10 mouse cellular contexts compared by ENCODE assay signal in genomic region chr5:100750617-100751255, GRCm38 (mm10). TPM values are rescaled to one million over a fixed set of nuclear protein-coding genes. Genes with fewer than 3 reads are reported as not detected.
DNase-seq lines count a peak whose midpoint lies in the region; ATAC-seq and TF ChIP-seq lines count a peak whose summit lies in the region.
"Had no signal": no experiment of that assay in that cellular context is flagged by ENCODE, and none has a peak within 500 bp of the region (broad histone marks: within the 10 kb centered on the region; RNA-seq: fewer than 3 reads in every experiment).

No protein-coding gene starts in this region.

- no peak overlapping the region for H3K9ac ChIP-seq in neural tube, embryonic 15.5 days (replicated peaks)
- H3K9ac ChIP-seq: embryonic facial prominence, embryonic 12.5 days had no signal

- WGBS in neural tube, embryonic 15.5 days, result 80% methylated on average over 10 of the region's 10 CpGs

- H3K4me2 ChIP-seq in neural tube, embryonic 15.5 days, result no peak overlapping the region
- H3K4me2 ChIP-seq: embryonic facial prominence, embryonic 12.5 days had no signal

- H3K36me3 ChIP-seq in neural tube, embryonic 15.5 days, result no peaks in the 10 kb centered on the region
- H3K36me3 ChIP-seq: embryonic facial prominence, embryonic 12.5 days had no signal

- DNase-seq in heart, adult 11 months, result peak; percentile 94
- no peak for DNase-seq in heart, postnatal 25 days (ENCODE audit: low spot score)
- DNase-seq in spleen, adult 12 weeks (ENCODE audit: low spot score), result peak; percentile 4
- DNase-seq in spleen, postnatal 10 days (ENCODE audit: low spot score in 2 of 2), result no peak
- peak; percentile 39 for DNase-seq in thymus, postnatal 4 days
- no peak for DNase-seq in gastrocnemius, adult 2 months
- DNase-seq: kidney, postnatal 25 days had no signal

- H3K27ac ChIP-seq in gastrocnemius, adult 2 months, result no peak overlapping the region
- H3K27ac ChIP-seq in neural tube, embryonic 15.5 days (replicated peaks), result no peak overlapping the region
- H3K27ac ChIP-seq: embryonic facial prominence, embryonic 12.5 days had no signal

- TF ChIP-seq CTCF in gastrocnemius, adult 2 months (IDR thresholded peaks at IDR 0.05), result no peak

- H3K9me3 ChIP-seq in neural tube, embryonic 15.5 days (replicated peaks), result no peaks in the 10 kb centered on the region
- H3K9me3 ChIP-seq: embryonic facial prominence, embryonic 12.5 days had no signal

- intact Hi-C loops in heart, postnatal 25 days (cut with DNase I), result no loop called here
- intact Hi-C loops in gastrocnemius, adult 2 months (cut with DNase I), result no loop called here

- ATAC-seq in megakaryocyte, adult 5-6 weeks (ENCODE audit: poor library complexity, severe bottlenecking), result peak; percentile 95
- ATAC-seq in neural tube, embryonic 15.5 days (ENCODE audit: low FRiP score), result no peak

- 0 out of 2 replicates have a peak, but pooled peaks cover 2% of the 10 kb centered on the region for H3K4me1 ChIP-seq in neural tube, embryonic 15.5 days
- H3K4me1 ChIP-seq: embryonic facial prominence, embryonic 12.5 days had no signal

- no peak overlapping the region for H3K4me3 ChIP-seq in gastrocnemius, adult 2 months
- no peak overlapping the region for H3K4me3 ChIP-seq in neural tube, embryonic 15.5 days (replicated peaks)
- H3K4me3 ChIP-seq: embryonic facial prominence, embryonic 12.5 days had no signal

- no peaks in the 10 kb centered on the region for H3K27me3 ChIP-seq in neural tube, embryonic 15.5 days (replicated peaks)
- H3K27me3 ChIP-seq: embryonic facial prominence, embryonic 12.5 days had no signal

RNA-seq across cellular contexts. Expression of gene Hpse, which starts 31.2 kb away (rescaled TPM):
- total RNA-seq in heart, postnatal 25 days (2021), result 1 to 10 TPM in 1 of 2 experiments, under 1 TPM in 1; 0.89 to 1.0 TPM
- 84.1 and 95.3 TPM in 2 replicates for total RNA-seq in megakaryocyte, adult 5-6 weeks (2015)
- 93.8 and 102 TPM in 2 replicates for total RNA-seq in megakaryocyte, adult 5-6 weeks (2017)
- total RNA-seq in gastrocnemius, adult 2 months (2021), result under 1 TPM; 0.20 to 0.45 TPM
- 0.74 and 1.8 TPM in 2 replicates for polyA plus RNA-seq in neural tube, embryonic 15.5 days (2015; fragmentation: Nextera tagmentation; extraction: Ambion mirVana)

RNA-seq across cellular contexts. Expression of gene Helq, which starts 47.7 kb away (rescaled TPM):
- 1 to 10 TPM; 2.4 to 5.5 TPM for total RNA-seq in heart, postnatal 25 days (2021)
- total RNA-seq in megakaryocyte, adult 5-6 weeks (2015), result 11.8 and 20.5 TPM in 2 replicates
- 7.5 and 11.7 TPM in 2 replicates for total RNA-seq in megakaryocyte, adult 5-6 weeks (2017)
- 1 to 10 TPM; 5.1 to 5.3 TPM for total RNA-seq in gastrocnemius, adult 2 months (2021)
- polyA plus RNA-seq in neural tube, embryonic 15.5 days (2015; fragmentation: Nextera tagmentation; extraction: Ambion mirVana), result 14.1 and 19.5 TPM in 2 replicates

RNA-seq across cellular contexts. Expression of gene Mrps18c, which starts 47.7 kb away (rescaled TPM):
- total RNA-seq in heart, postnatal 25 days (2021), result 10 to 100 TPM; 73.2 to 85.1 TPM
- total RNA-seq in megakaryocyte, adult 5-6 weeks (2015), result 91.5 and 114 TPM in 2 replicates
- total RNA-seq in megakaryocyte, adult 5-6 weeks (2017), result 113 and 148 TPM in 2 replicates
- total RNA-seq in gastrocnemius, adult 2 months (2021), result 10 to 100 TPM; 62.6 to 74.4 TPM
- polyA plus RNA-seq in neural tube, embryonic 15.5 days (2015; fragmentation: Nextera tagmentation; extraction: Ambion mirVana), result 160 TPM in 2 replicates

Comparison
In these comparisons a context has a peak if more than half of its experiments do, and no peak if none do; other contexts are left out.
1. DNase-seq: peak in heart, adult 11 months (single experiment), spleen, adult 12 weeks (single experiment) and thymus, postnatal 4 days (single experiment); none in heart, postnatal 25 days (single experiment), spleen, postnatal 10 days (0 of 2) and gastrocnemius, adult 2 months (single experiment).
2. RNA of gene Hpse, which starts 31.2 kb away (total RNA-seq): 84.1 to 102 TPM in megakaryocyte, adult 5-6 weeks; 0.89 to 1.0 TPM in heart, postnatal 25 days and 0.20 to 0.45 TPM in gastrocnemius, adult 2 months; every median in the first group is over 10 times any median in the second.